Comparison of ENCODE assay signal across 13 mouse cellular contexts in genomic region chr16:74089951-74090350, GRCm38 (mm10).
DNase-seq lines count a peak whose midpoint lies in the region; ATAC-seq and TF ChIP-seq lines count a peak whose summit lies in the region.
"Had no signal": no experiment of that assay in that cellular context is flagged by ENCODE, and none has a peak within 500 bp of the region (broad histone marks: within the 10 kb centered on the region; RNA-seq: fewer than 3 reads in every experiment).

No protein-coding gene starts in this region.

- H3K36me3 ChIP-seq in forebrain, embryonic 14.5 days (ENCODE audit: control insufficient read depth, insufficient read depth, low read length), result no peaks in the 10 kb centered on the region
- H3K36me3 ChIP-seq: liver, embryonic 15.5 days had no signal

- H3K4me1 ChIP-seq in forebrain, embryonic 14.5 days (ENCODE audit: control insufficient read depth, insufficient read depth, low read length), result peaks cover 11% of the 10 kb centered on the region; the same call in 1 of the 2 replicates
- H3K4me1 ChIP-seq: liver, embryonic 15.5 days had no signal

- no peak overlapping the region for H3K27ac ChIP-seq in forebrain, embryonic 14.5 days (ENCODE audit: low read depth, low read length)
- H3K27ac ChIP-seq: liver, embryonic 15.5 days; macrophage had no signal

- H3K27me3 ChIP-seq in forebrain, embryonic 14.5 days (replicated peaks; ENCODE audit: control insufficient read depth, insufficient read depth, low read length), result no peaks in the 10 kb centered on the region
- H3K27me3 ChIP-seq: liver, embryonic 15.5 days had no signal

- H3K4me2 ChIP-seq in forebrain, embryonic 14.5 days (ENCODE audit: low read length), result no peak overlapping the region
- H3K4me2 ChIP-seq: liver, embryonic 15.5 days had no signal

- peak; percentile 80 for DNase-seq in heart, adult 11 months
- no peak for DNase-seq in heart, adult 8-10 months (ENCODE audit: low spot score)
- DNase-seq in brain, embryonic 14.5 days (ENCODE audit: low read depth), result peak; percentile 92
- DNase-seq in forebrain, embryonic 14.5 days (ENCODE audit: low spot score), result peak; percentile 82
- DNase-seq in layer of hippocampus, postnatal 36 days, result peak; percentile 73 to 78
- no peak for DNase-seq in adrenal gland, adult 18-20 months (ENCODE audit: low spot score in 2 of 2)
- DNase-seq in adipocyte (ENCODE audit: low spot score), result no peak
- DNase-seq: adrenal gland, postnatal 36 days; heart, adult 18-20 months; heart, postnatal 36 days; kidney, adult 9 months had no signal

- no peak for TF ChIP-seq CTCF in brain, embryonic 14.5 days (IDR thresholded peaks at IDR 0.05; ENCODE audit: borderline replicate concordance, extremely low read depth, insufficient read depth, insufficient read length)

- TF ChIP-seq POLR2A in brain, embryonic 14.5 days (IDR thresholded peaks at IDR 0.05; ENCODE audit: borderline replicate concordance, extremely low read depth, insufficient read depth, insufficient read length, poor library complexity, severe bottlenecking), result no peak

- no peak overlapping the region for H3K4me3 ChIP-seq in forebrain, embryonic 14.5 days (ENCODE audit: low read depth, low read length)
- H3K4me3 ChIP-seq: liver, embryonic 15.5 days had no signal

- no peak overlapping the region for H3K9ac ChIP-seq in forebrain, embryonic 14.5 days (ENCODE audit: low read length)
- H3K9ac ChIP-seq: liver, embryonic 15.5 days had no signal

- WGBS in forebrain, embryonic 14.5 days, result 41% methylated on average over 1 of the region's 1 CpGs

- no peaks in the 10 kb centered on the region for H3K9me3 ChIP-seq in forebrain, embryonic 14.5 days (replicated peaks; ENCODE audit: control insufficient read depth, low read length)
- H3K9me3 ChIP-seq: liver, embryonic 15.5 days had no signal

- ATAC-seq in forebrain, embryonic 14.5 days, result peak; percentile 89

Comparison
In these comparisons a context has a peak if more than half of its experiments do, and no peak if none do; other contexts are left out.
1. DNase-seq: peak in heart, adult 11 months (single experiment), brain, embryonic 14.5 days (single experiment), forebrain, embryonic 14.5 days (single experiment) and layer of hippocampus, postnatal 36 days (2 of 2); none in heart, adult 8-10 months (single experiment), adrenal gland, adult 18-20 months (0 of 2) and adipocyte (single experiment).